Mouse (Mus musculus) stomach, postnatal 0 days (tissue): ENCODE data around the gene Plch1.

ENCODE experiments used
- CTCF ChIP-seq: IDR thresholded peaks from 2 replicates; pipeline ENCODE4 v1.5.1; 2016; ENCODE audit warnings: antibody characterized with exemption, low read depth, mild to moderate bottlenecking, moderate library complexity
- EP300 ChIP-seq: optimal IDR thresholded peaks from 2 replicates; pipeline ENCODE3; 2016; ENCODE audit warnings: antibody characterized with exemption

- peak; percentile 86 for TF ChIP-seq CTCF
- no peak for TF ChIP-seq EP300
Measured at GRCm38 (mm10) chr3:63928878-63929859, 29.9 kb upstream of the Plch1 start, which contains the start of gene E130311K13Rik.
